Mouse (Mus musculus) erythroblast, embryonic 14.5 days (primary cell): ENCODE measurements at regions not wholly inside any gene's neighbourhood (a gene's known extent, or its start where the extent isn't known, plus 50 kb on each side); places are given as distances from the start of the nearest gene placed in this dataset.
A peak's percentile ranks its signal among the peaks of the same experiment; 100 is the strongest.

Source experiments
- GATA1 ChIP-seq: IDR thresholded peaks from 2 replicates; pipeline ENCODE4 v1.6.1; 2012; ENCODE audit warnings: low read length, inconsistent platforms, mixed read lengths
- TAL1 ChIP-seq: IDR thresholded peaks from 3 replicates; pipeline ENCODE4 v1.6.1; 2012; ENCODE audit warnings: low read length, inconsistent platforms, mixed read lengths

GRCm38 (mm10) chr11:31812215-31812614 lies 59.8 kb upstream of the Cpeb4 start:
- TF ChIP-seq TAL1 (peak; percentile 73), GATA1 (peak; percentile 96)
